Mouse (Mus musculus) testis, postnatal 14 days (tissue): ENCODE measurements at regions not wholly inside any gene's neighbourhood (a gene's known extent, or its start where the extent isn't known, plus 50 kb on each side); places are given as distances from the start of the nearest gene placed in this dataset.

Source experiments
- DNase-seq: peaks from one replicate; pipeline ENCODE4 v3.0.0; 2021; ENCODE audit warnings: low spot score

DNA sequence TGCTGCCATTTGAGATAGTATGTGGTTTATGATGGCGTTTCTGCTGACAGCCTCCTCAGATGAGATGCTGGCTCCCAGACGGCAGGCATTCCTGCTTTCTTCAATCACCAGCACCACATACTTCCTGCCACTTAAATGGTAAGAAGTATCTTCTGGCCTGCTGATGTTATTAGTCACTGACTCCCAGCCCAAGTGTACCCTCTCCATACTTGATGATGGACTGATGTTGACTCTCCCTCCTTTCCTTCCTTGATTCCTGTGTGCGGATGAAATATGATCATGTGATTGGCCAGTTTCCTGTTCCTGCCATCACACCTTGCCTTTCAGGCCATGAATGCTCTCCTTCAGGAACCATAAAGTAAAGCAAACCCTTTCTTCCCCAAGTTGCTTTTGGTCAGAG is 50.8 kb upstream of the Rpl10-ps3 start:
- DNase-seq, result no peak

GRCm38 (mm10) chr9:50396051-50396450 is 51.3 kb upstream of the Rpl10-ps3 start:
- no peak for DNase-seq

DNA sequence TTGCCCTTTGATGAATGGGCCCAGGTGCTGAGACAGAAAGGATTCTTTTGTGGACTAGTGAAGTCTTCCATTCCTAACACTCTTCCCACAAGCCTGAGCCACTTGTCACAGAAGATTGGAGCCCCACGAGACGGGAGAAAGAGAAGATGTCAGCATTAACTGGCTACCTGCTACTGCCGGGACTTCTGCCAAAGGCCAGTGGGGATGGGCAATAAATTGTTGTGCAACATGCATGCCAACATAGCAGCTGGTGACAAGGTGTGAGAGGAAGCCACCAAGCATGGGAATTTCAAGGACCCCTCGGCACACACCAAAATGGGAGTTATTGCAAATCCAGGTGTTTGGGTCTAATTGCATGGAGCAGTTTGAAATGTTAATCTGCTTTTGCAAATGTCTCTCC is 63.6 kb upstream of the Rpl10-ps3 start:
- DNase-seq, result no peak

DNA sequence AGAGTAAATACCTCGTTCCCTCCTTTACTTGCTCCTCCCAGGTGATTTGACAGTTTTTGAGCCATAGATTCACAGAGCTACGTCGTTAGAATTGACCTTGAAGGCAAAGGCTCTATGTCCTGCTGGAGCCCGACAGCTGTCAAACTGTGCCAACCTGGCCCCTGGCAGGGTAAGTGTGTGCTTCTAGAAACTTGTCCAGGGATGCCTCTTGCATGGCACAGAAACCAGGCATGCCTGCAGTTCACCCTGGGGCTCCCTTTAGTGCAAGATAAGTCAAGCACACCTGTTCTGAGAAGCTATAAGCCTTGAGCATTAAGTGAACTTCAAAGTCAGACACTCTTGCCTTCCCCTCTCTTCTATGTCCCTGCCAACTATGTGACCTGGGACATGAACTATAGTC is 64.1 kb upstream of the Rpl10-ps3 start:
- no peak for DNase-seq

- peak; percentile 73 for DNase-seq
Measured at GRCm38 (mm10) chr9:50412986-50413385, 68.2 kb upstream of the Rpl10-ps3 start.

DNA sequence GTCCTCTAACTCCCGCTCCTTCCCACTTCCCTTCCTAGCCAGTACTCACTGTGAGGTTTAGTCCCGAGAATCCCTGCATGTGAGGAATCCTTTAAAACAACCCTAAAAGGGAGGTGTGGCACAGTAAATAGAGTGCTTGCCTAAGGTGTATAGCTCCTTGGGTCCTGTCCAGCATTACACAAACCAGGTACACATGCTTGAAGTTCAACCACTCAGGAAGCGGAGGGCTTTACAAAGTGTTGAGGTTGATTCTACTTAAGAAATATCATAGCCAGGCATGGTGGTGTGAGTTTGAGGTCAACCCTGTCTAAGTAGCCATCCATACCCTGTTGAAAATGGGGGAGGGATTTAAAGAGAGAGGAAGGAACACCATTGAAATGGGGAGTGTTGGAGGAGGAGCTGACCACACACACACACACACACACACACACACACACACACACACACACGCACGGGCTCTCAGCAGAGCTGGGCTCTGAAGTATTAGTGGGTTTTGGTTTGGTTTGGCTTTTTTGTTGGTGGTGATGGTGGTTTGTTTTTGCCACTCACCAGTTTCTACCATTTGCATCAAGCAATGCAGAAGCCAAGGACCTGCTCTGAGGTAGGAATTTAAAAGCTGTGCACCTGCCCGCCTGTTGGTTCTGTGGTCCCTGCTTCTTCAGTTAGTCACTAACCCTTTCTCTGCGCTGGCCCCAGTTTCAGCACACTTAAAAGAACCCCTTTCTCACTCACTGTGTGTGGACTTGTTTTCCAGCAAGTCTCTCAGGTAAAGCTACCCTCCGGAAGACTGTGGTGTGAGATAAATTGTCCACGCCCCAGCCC is 69.0 kb upstream of the Rpl10-ps3 start:
- no peak for DNase-seq

- no peak for DNase-seq
Measured at GRCm38 (mm10) chr9:50414796-50415340, 70.1 kb upstream of the Rpl10-ps3 start.

DNA sequence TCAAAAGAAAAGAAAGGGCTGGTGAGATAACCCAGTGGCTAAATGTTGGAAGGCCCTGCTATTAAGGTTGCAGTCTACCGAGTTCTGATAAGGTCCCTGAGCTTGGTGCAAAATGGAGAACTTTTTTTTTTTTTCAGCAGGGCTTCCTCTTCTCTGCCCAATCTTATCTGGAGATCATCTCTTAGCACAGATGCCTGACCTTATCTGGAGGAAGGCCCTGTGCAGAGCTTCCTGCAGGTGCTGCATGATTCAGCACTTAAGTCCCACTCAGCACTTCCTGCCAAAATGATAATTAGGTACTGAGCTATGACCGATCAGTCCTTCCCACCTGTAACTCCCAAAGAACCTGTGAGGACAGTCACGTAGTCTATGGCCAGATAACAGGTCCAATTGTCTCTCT is 71.9 kb upstream of the Rpl10-ps3 start:
- DNase-seq, result no peak

GRCm38 (mm10) chr9:50421061-50421460 is 73.3 kb upstream of the Plet1 start:
- DNase-seq, result peak; percentile 55

GRCm38 (mm10) chr9:50421572-50422285 is 72.6 kb upstream of the Plet1 start:
- DNase-seq, result no peak

GRCm38 (mm10) chr9:50425866-50426495 is 68.3 kb upstream of the Plet1 start:
- no peak for DNase-seq

GRCm38 (mm10) chr9:50430147-50430546 is 64.2 kb upstream of the Plet1 start:
- DNase-seq, result no peak

DNA sequence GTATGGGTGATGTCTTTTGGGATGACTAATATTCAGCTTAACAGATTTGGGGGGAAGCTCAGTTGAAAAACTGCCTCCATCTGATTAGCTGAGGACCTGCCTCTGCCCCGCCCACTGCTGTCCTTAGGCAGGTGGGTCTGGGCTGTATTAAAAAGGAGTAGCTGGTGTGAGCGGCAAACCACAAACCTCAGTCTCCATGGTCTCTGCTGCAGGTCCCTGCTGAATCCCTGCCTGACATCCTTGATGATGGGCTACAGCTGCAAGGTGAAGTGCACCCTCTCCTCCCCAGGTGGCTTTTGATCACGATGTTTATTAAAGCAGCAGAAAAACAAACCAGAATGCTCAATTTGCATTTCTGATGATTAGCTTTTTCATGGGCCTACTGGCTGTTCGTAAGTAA is 60.8 kb upstream of the Plet1 start:
- no peak for DNase-seq

GRCm38 (mm10) chr9:50433978-50434377 is 60.3 kb upstream of the Plet1 start:
- no peak for DNase-seq

DNA sequence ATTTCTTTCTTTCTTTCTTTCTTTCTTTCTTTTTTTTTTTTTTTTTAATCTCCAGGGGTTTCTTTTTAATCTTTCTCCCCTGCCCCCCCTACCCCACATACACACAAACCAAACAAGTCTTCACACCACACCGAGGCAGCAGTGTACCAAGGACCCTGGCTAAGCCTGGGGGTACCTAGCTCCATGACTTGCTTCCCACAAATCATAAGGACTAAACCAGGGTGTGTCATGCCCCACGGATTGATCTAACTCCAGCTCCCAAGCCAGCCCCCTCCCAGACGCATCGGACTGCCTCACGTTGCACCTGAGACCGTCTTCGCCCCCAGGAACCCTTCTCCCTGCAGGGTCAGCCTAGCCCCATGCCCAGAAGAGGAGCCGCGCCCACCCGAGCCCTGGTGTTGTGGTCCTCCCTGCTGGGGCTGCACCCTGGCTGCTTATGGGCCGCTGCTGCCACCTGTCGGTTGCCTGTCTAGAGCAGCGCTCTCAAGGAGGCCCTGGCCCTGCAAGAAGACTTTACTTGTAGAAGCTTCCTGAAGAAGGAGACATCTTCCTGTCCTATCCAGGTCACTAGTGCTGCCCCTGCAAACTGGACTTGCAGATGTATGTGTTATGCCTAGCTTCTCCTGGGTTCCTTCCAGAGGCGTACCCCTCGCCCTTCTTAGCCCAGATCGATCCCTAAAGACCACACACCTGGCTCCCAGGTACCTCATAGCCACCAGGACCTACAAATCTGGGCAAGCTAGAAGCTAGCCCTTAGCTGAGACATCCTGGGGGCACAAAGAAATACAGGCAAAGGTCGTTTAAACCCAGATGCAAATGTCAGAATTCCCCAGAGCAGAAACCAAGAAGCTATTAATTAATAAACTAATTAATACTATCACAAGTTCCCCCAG is 56.2 kb upstream of the Plet1 start:
- peak; percentile 64 for DNase-seq

- no peak for DNase-seq
Measured at GRCm38 (mm10) chr9:50438738-50439137, 55.6 kb upstream of the Plet1 start.

DNA sequence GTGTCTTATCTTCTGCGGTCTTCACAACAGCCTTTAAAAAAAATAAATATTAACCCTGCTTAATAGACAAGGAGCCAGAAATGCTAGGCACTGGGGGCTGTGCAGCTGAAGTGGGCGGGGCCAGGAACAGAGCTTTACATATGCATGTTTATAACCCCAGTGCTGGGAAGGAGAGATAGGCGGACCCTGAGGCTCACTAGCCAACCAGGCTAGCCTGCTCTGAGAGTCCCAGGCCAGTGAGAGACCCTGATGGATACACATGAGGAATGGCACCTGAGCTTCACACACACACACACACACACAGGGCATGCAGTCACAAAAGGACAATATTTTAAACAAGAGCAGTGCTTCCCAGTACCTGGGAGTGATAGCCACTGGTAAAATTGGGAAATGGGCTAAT is 54.1 kb upstream of the Plet1 start:
- DNase-seq, result no peak

GRCm38 (mm10) chr9:50440689-50441088 is 53.6 kb upstream of the Plet1 start:
- no peak for DNase-seq

GRCm38 (mm10) chr9:50443708-50444463 is 50.4 kb upstream of the Plet1 start:
- DNase-seq, result peak; percentile 54
